Mouse (Mus musculus): Measurements from ENCODE around the gene B430306N03Rik. TPM values are rescaled to one million over a fixed set of nuclear protein-coding genes. Genes with fewer than 3 reads are reported as not detected.

Gene B430306N03Rik
- polyA plus RNA-seq, 1 experiment = not detected

- Histone ChIP-seq H3K27me3 (ENCODE audit: control insufficient read depth, insufficient read depth, insufficient read length) (no peaks in the 10 kb centered on the region), H3K36me3 (ENCODE audit: control insufficient read depth, insufficient read depth) (no peaks in the 10 kb centered on the region), H3K79me3 (ENCODE audit: low read depth) (no peaks in the 10 kb centered on the region), H3K4me3 (ENCODE audit: insufficient read depth, poor library complexity, severe bottlenecking) (no peak overlapping the region), H3ac (ENCODE audit: control insufficient read depth, insufficient read length, low read depth) (no peak overlapping the region), H3K79me2 (ENCODE audit: control insufficient read depth, insufficient read depth) (no peaks in the 10 kb centered on the region)
- TF ChIP-seq MAX (IDR thresholded peaks at IDR 0.05) (no peak), USF1 (IDR thresholded peaks at IDR 0.05; ENCODE audit: low read depth) (no peak)
Observed at GRCm38 (mm10) chr17:48293500-48294194, 22.3 kb upstream of the B430306N03Rik start.

GRCm38 (mm10) chr17:48299203-48299602, 16.7 kb upstream of the B430306N03Rik start, which contains the start of gene Treml2:
Gene Treml2, plus strand, starts transcription at chr17:48299498.
- no peaks in the 10 kb centered on the region for H3K27me3 ChIP-seq (ENCODE audit: control insufficient read depth, insufficient read depth, insufficient read length)
- TF ChIP-seq CEBPB (IDR thresholded peaks at IDR 0.05; ENCODE audit: low read depth) (no peak), USF1 (IDR thresholded peaks at IDR 0.05; ENCODE audit: low read depth) (no peak), FOSL1 (IDR thresholded peaks at IDR 0.05; ENCODE audit: insufficient read depth, low read length, poor library complexity, severe bottlenecking) (no peak), MYOG (IDR thresholded peaks at IDR 0.05; ENCODE audit: control insufficient read depth, extremely low read depth, insufficient read length) (no peak)

GRCm38 (mm10) chr17:48299756-48300155, 16.2 kb upstream of the B430306N03Rik start:
- Histone ChIP-seq H3K27me3 (ENCODE audit: control insufficient read depth, insufficient read depth, insufficient read length) (no peaks in the 10 kb centered on the region), H3K79me3 (ENCODE audit: low read depth) (no peaks in the 10 kb centered on the region), H3K4me3 (ENCODE audit: insufficient read depth, poor library complexity, severe bottlenecking) (no peak overlapping the region), H3K79me2 (ENCODE audit: control insufficient read depth, insufficient read depth) (no peaks in the 10 kb centered on the region), H3ac (ENCODE audit: control insufficient read depth, insufficient read length, low read depth) (no peak overlapping the region), H3K36me3 (ENCODE audit: control insufficient read depth, insufficient read depth) (no peaks in the 10 kb centered on the region)
- TF ChIP-seq MYOG (IDR thresholded peaks at IDR 0.05; ENCODE audit: control insufficient read depth, extremely low read depth, insufficient read length) (no peak), FOSL1 (IDR thresholded peaks at IDR 0.05; ENCODE audit: insufficient read depth, low read length, poor library complexity, severe bottlenecking) (no peak), CEBPB (IDR thresholded peaks at IDR 0.05; ENCODE audit: low read depth) (no peak), MYOD1 (IDR thresholded peaks at IDR 0.05; ENCODE audit: control insufficient read depth, insufficient read length, low read depth) (no peak), CTCF (IDR thresholded peaks at IDR 0.05; ENCODE audit: control insufficient read depth, insufficient read depth, insufficient read length) (no peak), USF1 (IDR thresholded peaks at IDR 0.05; ENCODE audit: low read depth) (no peak), MAX (IDR thresholded peaks at IDR 0.05) (no peak)

More at GRCm38 (mm10) chr17:48299203-48299602, 16.7 kb upstream of the B430306N03Rik start, which contains the start of gene Treml2:
- Histone ChIP-seq H3K79me2 (ENCODE audit: control insufficient read depth, insufficient read depth) (no peaks in the 10 kb centered on the region), H3K79me3 (ENCODE audit: low read depth) (no peaks in the 10 kb centered on the region), H3K4me3 (ENCODE audit: insufficient read depth, poor library complexity, severe bottlenecking) (no peak within 1 kb of the TSS), H3ac (ENCODE audit: control insufficient read depth, insufficient read length, low read depth) (no peak within 1 kb of the TSS), H3K36me3 (ENCODE audit: control insufficient read depth, insufficient read depth) (no peaks in the 10 kb centered on the region)

GRCm38 (mm10) chr17:48300199-48300598, 15.7 kb upstream of the B430306N03Rik start:
- Histone ChIP-seq H3K36me3 (ENCODE audit: control insufficient read depth, insufficient read depth) (no peaks in the 10 kb centered on the region), H3K27me3 (ENCODE audit: control insufficient read depth, insufficient read depth, insufficient read length) (no peaks in the 10 kb centered on the region), H3K79me2 (ENCODE audit: control insufficient read depth, insufficient read depth) (no peaks in the 10 kb centered on the region), H3K4me3 (ENCODE audit: insufficient read depth, poor library complexity, severe bottlenecking) (no peak overlapping the region), H3K79me3 (ENCODE audit: low read depth) (no peaks in the 10 kb centered on the region), H3ac (ENCODE audit: control insufficient read depth, insufficient read length, low read depth) (no peak overlapping the region)
- TF ChIP-seq USF1 (IDR thresholded peaks at IDR 0.05; ENCODE audit: low read depth) (no peak), CTCF (IDR thresholded peaks at IDR 0.05; ENCODE audit: control insufficient read depth, insufficient read depth, insufficient read length) (no peak), FOSL1 (IDR thresholded peaks at IDR 0.05; ENCODE audit: insufficient read depth, low read length, poor library complexity, severe bottlenecking) (no peak), MAX (IDR thresholded peaks at IDR 0.05) (no peak), CEBPB (IDR thresholded peaks at IDR 0.05; ENCODE audit: low read depth) (no peak), MYOD1 (IDR thresholded peaks at IDR 0.05; ENCODE audit: control insufficient read depth, insufficient read length, low read depth) (no peak), MYOG (IDR thresholded peaks at IDR 0.05; ENCODE audit: control insufficient read depth, extremely low read depth, insufficient read length) (no peak)

GRCm38 (mm10) chr17:48300861-48301260, 15.1 kb upstream of the B430306N03Rik start:
- H3K79me2 ChIP-seq (ENCODE audit: control insufficient read depth, insufficient read depth) = no peaks in the 10 kb centered on the region
- no peaks in the 10 kb centered on the region for H3K79me3 ChIP-seq (ENCODE audit: low read depth)
- no peak overlapping the region for H3ac ChIP-seq (ENCODE audit: control insufficient read depth, insufficient read length, low read depth)
- no peaks in the 10 kb centered on the region for H3K27me3 ChIP-seq (ENCODE audit: control insufficient read depth, insufficient read depth, insufficient read length)
- H3K4me3 ChIP-seq (ENCODE audit: insufficient read depth, poor library complexity, severe bottlenecking) = no peak overlapping the region
- H3K36me3 ChIP-seq (ENCODE audit: control insufficient read depth, insufficient read depth) = no peaks in the 10 kb centered on the region
- no peak for TF ChIP-seq CTCF (IDR thresholded peaks at IDR 0.05; ENCODE audit: control insufficient read depth, insufficient read depth, insufficient read length)
- TF ChIP-seq MYOG (IDR thresholded peaks at IDR 0.05; ENCODE audit: control insufficient read depth, extremely low read depth, insufficient read length) = no peak
- no peak for TF ChIP-seq MYOD1 (IDR thresholded peaks at IDR 0.05; ENCODE audit: control insufficient read depth, insufficient read length, low read depth)
- no peak for TF ChIP-seq CEBPB (IDR thresholded peaks at IDR 0.05; ENCODE audit: low read depth)
- no peak for TF ChIP-seq FOSL1 (IDR thresholded peaks at IDR 0.05; ENCODE audit: insufficient read depth, low read length, poor library complexity, severe bottlenecking)
- no peak for TF ChIP-seq USF1 (IDR thresholded peaks at IDR 0.05; ENCODE audit: low read depth)
- no peak for TF ChIP-seq MAX (IDR thresholded peaks at IDR 0.05)

GRCm38 (mm10) chr17:48301792-48302191, 14.1 kb upstream of the B430306N03Rik start:
- Histone ChIP-seq H3K79me2 (ENCODE audit: control insufficient read depth, insufficient read depth) (no peaks in the 10 kb centered on the region), H3K4me3 (ENCODE audit: insufficient read depth, poor library complexity, severe bottlenecking) (no peak overlapping the region), H3K27me3 (ENCODE audit: control insufficient read depth, insufficient read depth, insufficient read length) (no peaks in the 10 kb centered on the region), H3K36me3 (ENCODE audit: control insufficient read depth, insufficient read depth) (no peaks in the 10 kb centered on the region), H3K79me3 (ENCODE audit: low read depth) (no peaks in the 10 kb centered on the region), H3ac (ENCODE audit: control insufficient read depth, insufficient read length, low read depth) (no peak overlapping the region)
- TF ChIP-seq USF1 (IDR thresholded peaks at IDR 0.05; ENCODE audit: low read depth) = no peak
- TF ChIP-seq FOSL1 (IDR thresholded peaks at IDR 0.05; ENCODE audit: insufficient read depth, low read length, poor library complexity, severe bottlenecking) = no peak
- no peak for TF ChIP-seq CTCF (IDR thresholded peaks at IDR 0.05; ENCODE audit: control insufficient read depth, insufficient read depth, insufficient read length)
- no peak for TF ChIP-seq MYOG (IDR thresholded peaks at IDR 0.05; ENCODE audit: control insufficient read depth, extremely low read depth, insufficient read length)
- no peak for TF ChIP-seq MAX (IDR thresholded peaks at IDR 0.05)
- TF ChIP-seq CEBPB (IDR thresholded peaks at IDR 0.05; ENCODE audit: low read depth) = no peak
